Mouse (Mus musculus) heart, adult 2 months (tissue): ENCODE measurements around the gene 1700092M07Rik. TPM values are rescaled to one million over a fixed set of nuclear protein-coding genes. Genes with fewer than 3 reads are reported as not detected.

ENCODE experiments used
- DNase-seq, 2 experiments: peaks; one replicate each; pipeline ENCODE4 v3.0.0; 2021
- H3K27ac ChIP-seq: fragments of 200-600 bp; 2 replicates; pipeline ENCODE4 v1.8.1; 2022
- H3K27me3 ChIP-seq: fragments of 200-500 bp; 2 replicates; pipeline ENCODE4 v1.6.1; 2012; ENCODE audit warnings: mild to moderate bottlenecking, low read length, inconsistent platforms, mixed read lengths; ENCODE audit not compliant: control insufficient read depth, insufficient read depth
- H3K36me3 ChIP-seq: fragments of 200-500 bp; 2 replicates; pipeline ENCODE4 v1.6.1; 2012; ENCODE audit warnings: low read length, inconsistent platforms; ENCODE audit not compliant: control insufficient read depth, insufficient read depth
- H3K4me1 ChIP-seq: fragments of 200-500 bp; 2 replicates; pipeline ENCODE4 v1.6.1; 2011; ENCODE audit warnings: low read length; ENCODE audit not compliant: control insufficient read depth, insufficient read depth
- H3K4me3 ChIP-seq: fragments of 200-600 bp; 2 replicates; pipeline ENCODE4 v1.8.1; 2022
- H3K79me2 ChIP-seq: fragments of 200-500 bp; replicated peaks from 2 replicates; pipeline ENCODE4 v1.6.1; 2012; ENCODE audit warnings: mild to moderate bottlenecking, inconsistent platforms, low read length, moderate library complexity, mixed read lengths; ENCODE audit not compliant: control insufficient read depth, insufficient read depth
- H3K9ac ChIP-seq: fragments of 200-500 bp; 2 replicates; pipeline ENCODE4 v1.6.1; 2012; ENCODE audit warnings: low read depth, mild to moderate bottlenecking, control low read depth, inconsistent platforms, low read length, mixed read lengths
- CTCF ChIP-seq: fragments of 200-600 bp; IDR thresholded peaks from 2 replicates; pipeline ENCODE4 v1.8.1; 2022; ENCODE audit warnings: antibody characterized with exemption, mild to moderate bottlenecking, moderate library complexity
- EP300 ChIP-seq: fragments of 200-500 bp; IDR thresholded peaks from 2 replicates; pipeline ENCODE4 v1.6.1; 2011; ENCODE audit warnings: low read depth, low read length, control low read depth; ENCODE audit not compliant: insufficient read depth
- POLR2A ChIP-seq: fragments of 200-500 bp; IDR thresholded peaks from 2 replicates; pipeline ENCODE4 v1.6.1; 2011; ENCODE audit warnings: mild to moderate bottlenecking, low read depth, low read length, control low read depth; ENCODE audit not compliant: insufficient read depth
- WGBS: fragments of 180-500 bp; shearing (Covaris S2); methylation state at CpG from one replicate; pipeline ENCODE4 v1.1.7; 2018; 5-methylcytosine and 5-hydroxymethylcytosine counted together
- intact Hi-C: fragments of 180-260 bp; cut with DNase I; formaldehyde crosslinking; loops from one replicate; pipeline ENCODE4 v1.15.1; 2025
- polyA plus RNA-seq: library from polyadenylated mRNA; depleted of rRNA; stranded (reverse); fragments of >200 nt; gene quantifications from 2 replicates; pipeline ENCODE4 v1.2.3, GENCODE M21; 2012
- total RNA-seq, 2 experiments: library from RNA; stranded (reverse); gene quantifications; 2 replicates each; pipeline ENCODE4 v1.2.3; 2021

The 1700092M07Rik gene
- total and polyA plus RNA-seq, 3 experiments = 0.57 to 0.62 TPM; not detected in 1

GRCm38 (mm10) chr19:8721378-8721777, 19.1 kb upstream of the 1700092M07Rik start:
- no peak for DNase-seq
- no peaks in the 10 kb centered on the region; the same call in 1 of the 2 replicates for H3K79me2 ChIP-seq
- no peak overlapping the region for H3K27ac ChIP-seq
- H3K4me1 ChIP-seq = peaks cover 2% of the 10 kb centered on the region
- intact Hi-C loops = loop anchor here (5.0 kb wide), 2 partner anchors 81 to 96 kb away; partner anchors contain the start of genes Ttc9c and Zbtb3
- no peak for TF ChIP-seq EP300
- no peak for TF ChIP-seq CTCF
- TF ChIP-seq POLR2A = no peak
- H3K4me3 ChIP-seq = no peak overlapping the region
- H3K9ac ChIP-seq = no peak overlapping the region
- peaks cover 28% of the 10 kb centered on the region for H3K36me3 ChIP-seq
- 63% methylated on average over 1 of the region's 1 CpGs for WGBS
- no peaks in the 10 kb centered on the region for H3K27me3 ChIP-seq

- TF ChIP-seq EP300 (no peak), CTCF (no peak), POLR2A (no peak)
- no peak overlapping the region; the same call in 1 of the 2 replicates for H3K27ac ChIP-seq
- no peak overlapping the region for H3K9ac ChIP-seq
- no peak overlapping the region for H3K4me3 ChIP-seq
- H3K36me3 ChIP-seq = peaks cover 31% of the 10 kb centered on the region
- H3K27me3 ChIP-seq = no peaks in the 10 kb centered on the region
- 61% methylated on average over 4 of the region's 4 CpGs for WGBS
- H3K79me2 ChIP-seq = no peaks in the 10 kb centered on the region; the same call in 1 of the 2 replicates
- intact Hi-C loops = loop anchor here (5.0 kb wide), 2 partner anchors 80 to 95 kb away; partner anchors contain the start of genes Ttc9c and Zbtb3
- peaks cover 2% of the 10 kb centered on the region for H3K4me1 ChIP-seq
- no peak for DNase-seq
These were observed 18.5 kb upstream of the 1700092M07Rik start for GRCm38 (mm10) chr19:8722021-8722420.

GRCm38 (mm10) chr19:8722559-8722906, 18.0 kb upstream of the 1700092M07Rik start:
- peaks cover 31% of the 10 kb centered on the region for H3K36me3 ChIP-seq
- H3K79me2 ChIP-seq = no peaks in the 10 kb centered on the region; the same call in 1 of the 2 replicates
- H3K4me1 ChIP-seq = peaks cover 2% of the 10 kb centered on the region
- H3K27ac ChIP-seq = peak overlapping the region; percentile 95
- H3K27me3 ChIP-seq = no peaks in the 10 kb centered on the region
- intact Hi-C loops = loop anchor here (5.0 kb wide), 2 partner anchors 80 to 95 kb away; partner anchors contain the start of genes Ttc9c and Zbtb3
- H3K9ac ChIP-seq = peak overlapping the region; percentile 91
- peak overlapping the region; percentile 80 for H3K4me3 ChIP-seq
- under 1% methylated on average over 5 of the region's 5 CpGs for WGBS
- DNase-seq = no peak
- TF ChIP-seq POLR2A (no peak), CTCF (no peak), EP300 (no peak)

- H3K4me3 ChIP-seq = peak within 1 kb of the TSS; percentile 80
- peak within 1 kb of the TSS; percentile 95 for H3K27ac ChIP-seq
- no peaks in the 10 kb centered on the region for H3K27me3 ChIP-seq
- peaks cover 2% of the 10 kb centered on the region for H3K4me1 ChIP-seq
- TF ChIP-seq EP300 (peak; percentile 70; the same call in 1 of the 2 replicates), CTCF (no peak), POLR2A (peak; percentile 96)
- peaks cover 31% of the 10 kb centered on the region for H3K36me3 ChIP-seq
- WGBS = under 1% methylated on average over 50 of the region's 50 CpGs
- peak within 1 kb of the TSS; percentile 91 for H3K9ac ChIP-seq
- H3K79me2 ChIP-seq = no peaks in the 10 kb centered on the region; the same call in 1 of the 2 replicates
- peak; percentile 95 to 98 for DNase-seq
- intact Hi-C loops = loop anchor here (1.0 to 5.0 kb wide), 3 partner anchors 10 to 94 kb away; partner anchors contain the start of genes Ttc9c and Zbtb3
These were observed 17.5 kb upstream of the 1700092M07Rik start, which contains the start of gene Slc3a2 for GRCm38 (mm10) chr19:8722907-8723573. Gene Slc3a2, minus strand, starts transcription at chr19:8723369.

DNA sequence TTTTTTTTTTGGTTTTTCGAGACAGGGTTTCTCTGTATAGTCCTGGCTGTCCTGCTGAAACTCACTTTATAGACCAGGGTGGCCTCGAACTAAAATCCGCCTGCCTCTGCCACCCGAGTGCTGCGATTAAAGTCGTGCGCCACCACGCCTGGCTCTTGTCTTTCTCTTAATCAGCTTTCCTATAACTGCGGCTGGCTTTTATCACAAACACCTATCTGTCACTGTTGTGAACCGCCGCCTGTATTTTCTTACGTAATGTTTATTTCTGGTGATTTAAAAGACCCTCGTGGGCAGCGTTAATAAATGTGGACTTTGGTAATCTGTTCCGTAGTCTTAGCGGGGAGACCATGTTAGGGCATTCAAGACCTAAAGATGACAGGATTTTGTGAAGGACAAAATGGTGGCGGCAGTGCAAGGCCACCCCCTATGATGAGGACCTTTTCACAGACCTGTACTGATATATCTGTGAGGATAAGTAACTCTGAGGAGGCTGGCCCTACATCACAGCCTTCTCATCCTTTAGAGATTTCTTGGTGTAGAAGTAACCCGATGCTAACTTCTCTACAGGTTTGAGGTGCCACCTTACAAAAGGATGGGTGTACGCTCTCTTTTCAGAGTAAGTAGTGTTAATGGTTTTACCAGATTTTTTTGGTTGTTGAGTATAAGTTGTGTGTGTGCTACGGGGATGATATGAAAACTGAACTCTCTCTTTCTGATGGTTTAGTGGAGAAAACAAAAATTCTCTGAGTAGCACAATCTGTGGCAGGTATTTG, 16.8 kb upstream of the 1700092M07Rik start:
- Histone ChIP-seq H3K79me2 (no peaks in the 10 kb centered on the region; the same call in 1 of the 2 replicates), H3K4me1 (peaks cover 2% of the 10 kb centered on the region), H3K9ac (peak overlapping the region; percentile 82), H3K27me3 (no peaks in the 10 kb centered on the region), H3K4me3 (peak overlapping the region; percentile 58), H3K27ac (peak overlapping the region; percentile 79), H3K36me3 (peaks cover 31% of the 10 kb centered on the region)
- 1% methylated on average over 20 of the region's 20 CpGs for WGBS
- peak in 1 of 2 experiments; percentile 35 for DNase-seq
- intact Hi-C loops = loop anchor here (1.0 to 5.0 kb wide), 3 partner anchors 10 to 94 kb away; partner anchors contain the start of genes Ttc9c and Zbtb3
- no peak for TF ChIP-seq CTCF
- no peak for TF ChIP-seq EP300
- no peak for TF ChIP-seq POLR2A
